In the genomic region with DNA sequence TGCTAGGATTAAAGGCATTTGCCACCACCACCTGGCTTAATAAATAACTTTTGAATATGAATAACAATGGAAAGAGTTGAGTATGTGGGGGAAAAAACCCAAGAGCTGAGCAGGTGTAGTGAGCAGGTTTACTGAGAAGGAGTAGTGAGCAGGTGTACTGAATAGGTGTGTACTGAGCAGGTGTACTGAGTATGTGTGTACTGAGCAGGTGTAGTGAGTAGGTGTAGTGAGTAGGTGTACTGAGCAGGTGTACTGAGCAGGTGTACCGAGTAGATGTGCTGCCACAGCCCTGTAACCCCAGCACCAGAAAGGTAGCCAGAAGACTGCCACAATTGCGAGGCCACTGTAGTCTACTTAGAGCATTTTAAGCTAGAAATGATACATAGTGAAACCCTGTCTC, we compare ENCODE assay signal across 22 mouse cellular contexts. TPM values are rescaled to one million over a fixed set of nuclear protein-coding genes. Genes with fewer than 3 reads are reported as not detected.
"Had no signal": no experiment of that assay in that cellular context is flagged by ENCODE, and none has a peak within 500 bp of the region (broad histone marks: within the 10 kb centered on the region; RNA-seq: fewer than 3 reads in every experiment).

No protein-coding gene starts in this region.

- ATAC-seq: hindbrain, postnatal 0 days; lung, postnatal 0 days had no signal

- H3K36me3 ChIP-seq: kidney, embryonic 15.5 days; limb, embryonic 12.5 days; limb, embryonic 15.5 days had no signal

- DNase-seq: kidney, adult 2 months; kidney, postnatal 10 days; kidney, postnatal 36 days; layer of hippocampus, postnatal 36 days; left cerebral cortex, postnatal 4 days; lung, embryonic 14.5 days; midbrain, embryonic 14.5 days; thymus, postnatal 25 days had no signal

- H3K27ac ChIP-seq: hindbrain, postnatal 0 days; kidney, embryonic 15.5 days; limb, embryonic 12.5 days; limb, embryonic 15.5 days; macrophage had no signal

- H3K9me3 ChIP-seq: kidney, embryonic 15.5 days; limb, embryonic 12.5 days; limb, embryonic 15.5 days had no signal

- H3K27me3 ChIP-seq: kidney, embryonic 15.5 days; limb, embryonic 12.5 days; limb, embryonic 15.5 days had no signal

- H3K9ac ChIP-seq: kidney, embryonic 15.5 days; limb, embryonic 12.5 days; limb, embryonic 15.5 days; lung, embryonic 14.5 days had no signal

- H3K4me3 ChIP-seq: kidney, embryonic 15.5 days; limb, embryonic 12.5 days; limb, embryonic 15.5 days had no signal

- H3K4me2 ChIP-seq: kidney, embryonic 15.5 days; limb, embryonic 12.5 days; limb, embryonic 15.5 days; lung, embryonic 14.5 days; midbrain, embryonic 11.5 days had no signal

RNA-seq across cellular contexts. Expression of gene Zg16, which starts 2.3 kb away (rescaled TPM):
- total RNA-seq: hindbrain, postnatal 0 days; layer of hippocampus, adult 8-10 months; layer of hippocampus, postnatal 10 days; layer of hippocampus, postnatal 36 days; left cerebral cortex, adult 8-10 months; left cerebral cortex, postnatal 14 days; left cerebral cortex, postnatal 4 days had no signal
- polyA plus RNA-seq: hindbrain, postnatal 0 days; kidney, adult 2 months; kidney, embryonic 15.5 days; limb, embryonic 12.5 days; limb, embryonic 15.5 days; lung, embryonic 14.5 days; macrophage; midbrain, embryonic 11.5 days; midbrain, embryonic 14.5 days; midbrain, postnatal 0 days; neural tube, embryonic 11.5 days; neural tube, embryonic 14.5 days had no signal

RNA-seq across cellular contexts. Expression of gene Qprt, which starts 37.2 kb away (rescaled TPM):
- polyA plus RNA-seq: macrophage; neural tube, embryonic 14.5 days had no signal

RNA-seq across cellular contexts. Expression of gene Spn, which starts 52.8 kb away (rescaled TPM):
- polyA plus RNA-seq: limb, embryonic 12.5 days; lung, embryonic 14.5 days; midbrain, embryonic 11.5 days; midbrain, embryonic 14.5 days; midbrain, postnatal 0 days; neural tube, embryonic 14.5 days had no signal
